Mouse (Mus musculus): Measurements from ENCODE around the gene Pxt1. TPM values are rescaled to one million over a fixed set of nuclear protein-coding genes. Genes with fewer than 3 reads are reported as not detected.
"Not testable (repeated sequence)": the region's sequence is repeated elsewhere in the genome, so short reads cannot be mapped to it uniquely, and the experiment has no call there.

Pxt1 gene
- not detected for total RNA-seq (2021)
- long read RNA-seq, experiment 1 = 0 reads
- long read RNA-seq, experiment 2 = 0 reads

DNA sequence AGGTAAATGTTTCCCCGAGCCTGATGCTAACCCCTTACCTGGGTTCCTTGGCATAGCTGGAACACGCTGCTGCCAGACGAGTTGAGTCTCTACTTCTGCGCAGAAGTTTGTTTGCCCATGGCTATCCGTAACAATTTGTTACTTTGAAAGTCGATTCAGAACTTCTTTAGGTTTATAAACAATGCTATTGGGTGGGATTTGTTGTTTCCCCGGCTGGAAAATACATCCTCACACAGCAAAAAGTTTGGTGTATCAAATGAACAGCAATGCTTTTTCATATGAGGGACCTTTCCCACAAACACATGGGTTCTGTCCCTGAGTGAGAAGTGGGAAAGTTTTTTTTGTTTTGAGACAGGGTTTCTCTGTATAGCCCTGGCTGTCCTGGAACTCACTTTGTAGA lies at the start of gene Pxt1:
TSS of gene Pxt1 (minus strand) at position 101 of the 400 bp plus-strand sequence.
- DNase-seq (ENCODE audit: low spot score in 2 of 2) = no peak

- not testable (repeated sequence) for DNase-seq (ENCODE audit: low spot score in 2 of 2)
These were observed 49.4 kb upstream of the Pxt1 start for GRCm38 (mm10) chr17:28993004-28993403.

GRCm38 (mm10) chr17:28992105-28992504 lies 48.5 kb upstream of the Pxt1 start:
- DNase-seq (ENCODE audit: low spot score in 2 of 2) = peak; percentile 22 to 25

DNA sequence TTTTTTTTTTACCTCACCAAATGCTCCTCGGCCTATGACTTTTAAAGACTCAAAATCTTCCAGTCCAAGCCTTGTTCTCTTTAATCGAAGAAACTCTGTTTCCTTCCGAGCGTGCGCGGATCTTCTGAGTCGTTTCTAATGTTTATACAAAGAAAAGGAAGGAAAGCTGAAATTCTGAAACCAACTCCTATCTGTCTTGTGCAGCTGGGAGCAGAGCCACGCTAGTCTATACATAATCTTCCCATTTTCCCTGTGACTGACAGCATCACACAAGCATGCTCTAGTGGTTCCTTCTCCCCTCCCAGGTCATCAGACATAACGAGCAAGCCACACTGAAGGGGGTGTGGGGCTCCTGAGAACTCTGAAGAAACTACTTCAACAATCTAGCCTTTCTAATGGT lies 47.6 kb upstream of the Pxt1 start:
- DNase-seq (ENCODE audit: low spot score in 2 of 2) = no peak

DNA sequence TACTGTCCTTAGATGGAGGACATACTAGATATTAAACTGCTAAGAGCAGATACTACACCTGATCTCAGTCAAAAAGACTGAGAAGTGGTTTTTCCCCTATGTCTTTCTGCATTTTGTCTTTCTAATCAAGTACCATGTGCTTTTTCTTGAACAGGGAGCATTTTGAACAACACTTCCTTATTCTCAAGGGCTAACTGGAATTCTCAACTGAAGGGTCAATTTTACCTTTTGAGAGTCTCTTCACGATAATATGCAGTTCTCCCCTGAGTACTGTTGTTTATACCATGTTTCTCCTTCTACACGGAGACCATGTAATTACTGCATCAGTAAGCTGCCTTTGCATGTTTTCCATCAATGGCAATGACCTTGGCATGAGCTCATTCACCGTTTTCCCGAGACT lies 46.4 kb upstream of the Pxt1 start:
- no peak for DNase-seq (ENCODE audit: low spot score in 2 of 2)

- no peak for DNase-seq (ENCODE audit: low spot score in 2 of 2)
These were observed 45.4 kb upstream of the Pxt1 start for GRCm38 (mm10) chr17:28988996-28989395.

GRCm38 (mm10) chr17:28988291-28988690 lies 44.7 kb upstream of the Pxt1 start:
- DNase-seq (ENCODE audit: low spot score in 2 of 2) = no peak

GRCm38 (mm10) chr17:28987713-28988112 lies 44.1 kb upstream of the Pxt1 start:
- peak; percentile 30 to 31 for DNase-seq (ENCODE audit: low spot score in 2 of 2)

DNA sequence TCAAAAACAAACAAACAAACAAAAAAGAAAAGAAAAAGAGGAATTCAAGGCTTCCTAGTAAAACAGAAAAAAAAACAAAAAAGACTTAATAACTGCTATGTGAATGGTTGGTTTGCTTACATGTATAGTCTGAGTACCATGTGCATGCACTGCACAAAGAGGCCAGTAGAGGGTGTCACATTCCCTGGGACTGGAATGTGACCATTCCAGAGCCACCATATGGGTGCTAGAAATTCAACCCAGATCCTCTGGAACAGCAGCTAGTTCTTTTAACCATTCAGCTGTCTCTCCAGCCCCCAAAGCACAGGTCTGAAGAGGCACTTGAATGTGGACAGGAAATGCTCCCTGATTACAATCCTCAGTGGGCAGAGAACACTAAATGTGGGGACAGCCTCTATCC lies 43.2 kb upstream of the Pxt1 start:
- no peak for DNase-seq (ENCODE audit: low spot score in 2 of 2)

- DNase-seq (ENCODE audit: low spot score in 2 of 2) = no peak
These were observed 41.2 kb upstream of the Pxt1 start for GRCm38 (mm10) chr17:28984724-28985420.

DNA sequence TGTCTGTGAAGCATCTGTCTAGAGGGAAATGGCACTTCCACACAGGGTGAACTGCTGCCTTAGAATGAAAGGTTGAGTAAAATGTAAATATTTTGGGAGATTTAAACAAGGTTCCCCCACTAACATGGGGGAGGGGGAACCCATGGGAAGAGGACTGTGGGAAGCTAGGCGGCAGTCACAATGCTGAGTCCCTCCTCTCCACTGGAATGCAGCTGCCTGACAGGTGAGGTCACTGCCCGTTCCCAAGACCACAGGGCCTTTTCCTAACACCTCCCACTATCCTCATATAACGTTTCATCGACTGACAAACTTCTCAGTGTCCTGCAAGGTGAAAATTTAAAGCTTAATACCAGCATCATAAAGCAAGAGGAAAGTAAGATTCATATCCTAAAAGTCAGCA lies 39.0 kb upstream of the Pxt1 start:
- DNase-seq (ENCODE audit: low spot score in 2 of 2) = no peak

DNA sequence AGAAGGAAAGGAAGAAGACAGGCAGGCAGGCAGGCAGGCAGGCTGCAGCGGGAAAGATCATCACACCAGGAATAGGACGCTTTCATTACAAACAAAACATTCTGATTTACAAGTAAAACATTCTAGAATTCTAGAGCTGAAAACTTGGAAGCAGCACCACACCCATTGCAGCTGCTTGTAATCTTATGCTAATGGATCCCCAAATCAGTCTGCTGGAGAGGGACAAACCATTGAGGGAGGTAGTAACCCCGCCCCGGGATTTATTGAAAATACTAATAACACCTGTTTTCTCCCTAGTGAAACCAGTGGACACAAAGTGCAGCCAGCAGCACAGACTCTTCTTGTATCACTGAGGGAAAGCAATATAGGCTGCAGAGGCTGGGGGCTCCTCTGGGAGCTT lies 37.4 kb upstream of the Pxt1 start:
- DNase-seq (ENCODE audit: low spot score in 2 of 2) = no peak

DNA sequence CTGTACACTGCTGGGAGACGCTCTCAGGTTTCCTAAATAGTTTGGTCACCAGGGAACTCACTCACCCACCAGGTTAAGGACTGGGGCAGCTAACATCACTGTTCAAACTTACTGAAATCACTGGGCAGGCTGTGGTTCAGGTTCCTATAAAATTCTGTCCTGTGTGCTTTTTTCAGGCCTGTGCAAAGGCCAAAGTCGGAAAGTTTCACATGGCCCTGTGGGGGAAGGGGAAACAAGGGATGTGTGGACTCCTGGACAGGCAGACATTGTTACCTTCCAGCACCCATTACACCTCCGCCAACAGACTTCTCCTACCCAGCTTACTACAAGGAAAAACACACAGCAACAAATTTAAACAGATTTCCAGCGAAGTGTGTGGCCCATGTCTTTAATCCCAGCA lies 35.5 kb upstream of the Pxt1 start:
- DNase-seq (ENCODE audit: low spot score in 2 of 2) = no peak

- no peak for DNase-seq (ENCODE audit: low spot score in 2 of 2)
These were observed 26.5 kb upstream of the Pxt1 start for GRCm38 (mm10) chr17:28970122-28970521.

GRCm38 (mm10) chr17:28967021-28967610 lies 23.5 kb upstream of the Pxt1 start:
- no peak for DNase-seq (ENCODE audit: low spot score in 2 of 2)

GRCm38 (mm10) chr17:28961596-28961995 lies 18.0 kb upstream of the Pxt1 start:
- no peak for DNase-seq (ENCODE audit: low spot score in 2 of 2)

- DNase-seq (ENCODE audit: low spot score in 2 of 2) = no peak
These were observed 17.0 kb upstream of the Pxt1 start for GRCm38 (mm10) chr17:28960597-28960996.

DNA sequence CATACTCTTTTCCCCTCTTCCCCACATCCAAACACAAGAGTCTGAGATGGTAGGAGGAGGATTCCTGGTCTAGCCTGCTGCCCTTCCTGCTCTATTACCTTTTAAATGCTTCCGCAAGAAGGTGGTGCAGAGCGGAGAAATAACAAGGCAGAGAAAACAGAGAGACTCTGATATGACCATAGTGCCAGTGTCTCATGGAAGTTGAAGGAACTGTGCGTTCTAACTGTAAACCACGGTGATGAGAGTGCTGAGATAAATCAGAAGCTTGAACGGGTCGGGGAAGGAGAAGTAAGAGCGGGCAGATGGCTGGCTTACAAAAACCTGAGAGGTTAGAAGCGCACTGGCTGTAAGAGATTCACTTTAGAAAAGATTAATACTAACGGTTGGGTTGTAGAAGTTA lies 10.8 kb upstream of the Pxt1 start:
- DNase-seq (ENCODE audit: low spot score in 2 of 2) = no peak

DNA sequence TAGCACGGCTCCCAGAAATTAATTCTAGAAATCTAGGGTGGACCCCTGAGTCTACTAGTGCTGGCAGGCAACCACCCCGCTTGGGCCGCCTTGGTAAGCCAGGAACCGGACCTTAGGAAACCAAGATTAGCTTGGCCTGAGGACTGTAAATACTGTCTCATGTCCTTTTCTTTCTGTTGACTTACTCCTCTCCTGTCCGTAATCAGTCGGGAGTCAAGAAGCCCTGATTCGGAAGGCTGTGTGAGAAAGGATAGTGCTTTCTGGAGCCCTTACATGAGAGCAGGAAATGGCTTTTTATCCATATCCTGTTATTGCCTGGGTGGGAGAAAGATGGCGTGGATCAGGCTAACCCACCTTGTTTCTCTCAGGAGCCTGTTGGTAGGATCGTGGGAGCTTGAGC lies 9.6 kb upstream of the Pxt1 start:
- no peak for DNase-seq (ENCODE audit: low spot score in 2 of 2)

DNA sequence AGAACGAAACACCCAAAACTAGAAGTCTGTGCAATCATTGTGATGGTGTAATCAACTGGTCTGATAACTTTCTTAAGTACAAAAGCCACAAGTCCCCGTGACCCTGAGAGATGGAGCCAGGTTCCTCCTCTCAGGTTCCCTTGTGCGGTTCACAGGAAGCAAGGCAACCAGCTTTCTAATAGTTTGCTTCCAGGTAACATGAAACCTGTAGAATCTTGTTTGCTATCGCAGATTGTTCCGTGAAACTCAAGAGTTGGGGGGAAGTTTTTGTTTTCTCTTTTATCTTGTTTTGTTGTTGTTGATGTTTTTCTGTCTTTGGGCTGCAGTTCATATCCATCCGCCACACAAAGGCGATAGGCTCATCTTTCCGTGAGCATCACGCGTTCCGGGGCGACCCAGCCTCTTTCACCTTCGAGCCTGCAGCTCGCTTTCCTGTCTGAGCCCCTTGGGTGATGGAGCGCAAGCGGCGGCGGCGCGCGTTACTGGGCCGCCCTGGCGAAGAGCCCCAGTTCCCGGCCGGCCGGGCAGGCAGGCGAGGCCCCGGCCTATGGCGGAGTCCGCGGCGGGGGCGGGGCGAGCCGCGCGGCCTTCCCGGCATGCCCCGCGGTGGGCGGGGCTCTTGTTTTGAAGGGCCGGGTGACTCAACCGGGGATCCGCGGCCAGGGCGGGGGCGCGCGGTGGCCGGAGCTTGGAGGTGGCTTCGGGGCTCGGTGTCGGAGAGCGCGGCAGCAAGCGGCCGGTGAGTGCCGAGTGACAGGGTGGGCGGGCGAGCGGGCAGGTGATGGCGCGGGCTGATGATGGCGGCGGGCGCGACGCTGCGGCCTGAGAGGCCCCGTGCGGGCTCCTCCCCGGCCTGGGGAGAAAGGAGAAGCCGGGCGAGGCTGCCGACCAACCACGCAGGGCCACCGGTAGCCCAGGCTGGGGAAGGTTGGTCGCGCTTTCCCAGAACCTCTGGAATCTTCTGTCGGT lies 8.5 kb upstream of the Pxt1 start, which contains the start of gene Kctd20:
TSS of gene Kctd20 (plus strand) at position 120 of the 969 bp plus-strand sequence.
- DNase-seq (ENCODE audit: low spot score in 2 of 2) = peak; percentile 88 to 93

GRCm38 (mm10) chr17:28950751-28951150 lies 7.1 kb upstream of the Pxt1 start:
- no peak for DNase-seq (ENCODE audit: low spot score in 2 of 2)

DNA sequence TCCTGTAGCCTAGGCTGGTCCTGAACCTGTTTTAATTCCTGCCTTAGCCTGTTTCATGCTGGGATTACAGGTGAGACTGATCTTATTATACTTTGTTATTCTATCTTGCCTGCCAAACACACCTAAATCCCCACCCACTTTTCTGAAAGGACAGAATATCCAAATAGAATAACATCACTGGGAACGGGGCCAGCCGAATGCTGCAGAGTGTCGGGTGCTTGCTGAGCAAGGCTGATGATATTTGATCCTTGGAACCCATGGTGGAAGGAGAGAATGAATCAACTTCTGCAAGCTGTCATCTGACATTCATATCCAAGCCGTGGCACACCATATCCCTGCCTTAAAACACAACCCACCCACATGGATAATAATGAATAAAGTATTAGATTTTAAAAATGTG lies 5.0 kb upstream of the Pxt1 start:
- no peak for DNase-seq (ENCODE audit: low spot score in 2 of 2)

Data from left cerebral cortex, adult 18-20 months (tissue).